Mouse (Mus musculus) frontal cortex, postnatal 36 days (tissue): ENCODE data around the gene Lrrc28.

Experiments
- DNase-seq, 2 experiments: peaks; one replicate each; pipeline ENCODE4 v3.0.0; 2022; ENCODE audit warnings: low spot score in 2 of 2

Lrrc28 gene

GRCm38 (mm10) chr7:67487889-67488411, 157.1 kb downstream of the Lrrc28 start:
- DNase-seq = peak in 1 of 2 experiments; percentile 38

GRCm38 (mm10) chr7:67486925-67487760, 157.9 kb downstream of the Lrrc28 start:
- DNase-seq = no peak

- no peak for DNase-seq
These were observed 158.7 kb downstream of the Lrrc28 start for GRCm38 (mm10) chr7:67486417-67486816.

- no peak for DNase-seq
These were observed 161.4 kb downstream of the Lrrc28 start for GRCm38 (mm10) chr7:67483698-67484097.

GRCm38 (mm10) chr7:67479576-67480413, 165.3 kb downstream of the Lrrc28 start:
- DNase-seq = no peak

GRCm38 (mm10) chr7:67479168-67479567, 165.9 kb downstream of the Lrrc28 start:
- DNase-seq = no peak

- no peak for DNase-seq
These were observed 167.1 kb downstream of the Lrrc28 start for GRCm38 (mm10) chr7:67477996-67478395.

- no peak for DNase-seq
These were observed 173.8 kb downstream of the Lrrc28 start for GRCm38 (mm10) chr7:67471295-67471694.

GRCm38 (mm10) chr7:67468802-67469408, 176.2 kb downstream of the Lrrc28 start:
- no peak for DNase-seq

GRCm38 (mm10) chr7:67468180-67468579, 176.9 kb downstream of the Lrrc28 start:
- DNase-seq = no peak

GRCm38 (mm10) chr7:67466322-67466721, 178.7 kb downstream of the Lrrc28 start:
- no peak for DNase-seq

GRCm38 (mm10) chr7:67464633-67465032, 180.4 kb downstream of the Lrrc28 start:
- no peak for DNase-seq

GRCm38 (mm10) chr7:67463565-67463964, 181.5 kb downstream of the Lrrc28 start:
- no peak for DNase-seq
